Mouse (Mus musculus) ES-E14 (cell line): ENCODE results near the gene Itgb7. TPM values are rescaled to one million over a fixed set of nuclear protein-coding genes. Genes with fewer than 3 reads are reported as not detected.

ENCODE experiments used
- DNase-seq: peaks from one replicate; pipeline ENCODE4 v3.0.0-alpha.2; 2013; ENCODE audit warnings: low read depth, low spot score
- H3K27ac ChIP-seq: 2 replicates; pipeline ENCODE4 v1.5.1; 2012; ENCODE audit warnings: low read depth, mild to moderate bottlenecking, low read length, moderate library complexity, mixed read lengths; ENCODE audit not compliant: poor library complexity, insufficient read depth, severe bottlenecking
- H3K36me3 ChIP-seq: 2 replicates; pipeline ENCODE4 v1.6.1; 2012; ENCODE audit warnings: mild to moderate bottlenecking, low read length, moderate library complexity, mixed read lengths; ENCODE audit not compliant: control insufficient read depth, poor library complexity, insufficient read depth, severe bottlenecking
- H3K4me1 ChIP-seq, 2 experiments: fragments of 150-350 bp in 1 of 2; sonication (generic) in 1 of 2; 2 replicates each; pipeline ENCODE4 v1.6.1; 2012; ENCODE audit warnings: low read length in 2 of 2, mild to moderate bottlenecking in 1 of 2, mixed read lengths in 1 of 2; ENCODE audit not compliant: control insufficient read depth in 2 of 2, insufficient read depth in 2 of 2, poor library complexity in 1 of 2
- H3K4me3 ChIP-seq, 2 experiments: fragments of 150-350 bp in 1 of 2; sonication (generic) in 1 of 2; 2 replicates each; pipeline ENCODE4 v1.5.1; 2012; ENCODE audit warnings: low read length in 2 of 2, low read depth in 1 of 2, mild to moderate bottlenecking in 1 of 2, mixed read lengths in 1 of 2; ENCODE audit not compliant: insufficient read depth in 1 of 2, poor library complexity in 1 of 2, severe bottlenecking in 1 of 2
- H3K9ac ChIP-seq: 2 replicates; pipeline ENCODE4 v1.6.1; 2012; ENCODE audit warnings: low read depth, mild to moderate bottlenecking, low read length, mixed read lengths; ENCODE audit not compliant: poor library complexity, insufficient read depth, severe bottlenecking
- H3K9me3 ChIP-seq: fragments of 150-350 bp; sonication (generic); 2 replicates; pipeline ENCODE4 v1.6.1; 2012; ENCODE audit warnings: low read depth, mild to moderate bottlenecking, low read length; ENCODE audit not compliant: control insufficient read depth, insufficient read depth
- CHD2 ChIP-seq: IDR thresholded peaks from 2 replicates; pipeline ENCODE4 v1.6.1; 2014; ENCODE audit warnings: mild to moderate bottlenecking, low read depth, low read length, inconsistent platforms
- HCFC1 ChIP-seq: IDR thresholded peaks from 2 replicates; pipeline ENCODE4 v1.6.1; 2012; ENCODE audit warnings: low read length, inconsistent platforms, borderline replicate concordance; ENCODE audit not compliant: insufficient read depth
- MAFK ChIP-seq: IDR thresholded peaks from 2 replicates; pipeline ENCODE4 v1.6.1; 2014; ENCODE audit warnings: mild to moderate bottlenecking, low read depth, low read length, inconsistent platforms; ENCODE audit not compliant: insufficient read depth
- ZC3H11A ChIP-seq: IDR thresholded peaks from 2 replicates; pipeline ENCODE4 v1.6.1; 2012; ENCODE audit warnings: low read depth, mild to moderate bottlenecking, inconsistent platforms, low read length, borderline replicate concordance
- ZNF384 ChIP-seq: IDR thresholded peaks from 2 replicates; pipeline ENCODE4 v1.6.1; 2012; ENCODE audit warnings: low read depth, low read length, inconsistent platforms
- in situ Hi-C, 2 experiments: fragments of 600-800 bp; cut with MboI; formaldehyde crosslinking; loops; one replicate each; pipeline ENCODE4 v1.15.1; 2025; ENCODE audit warnings: low sequenced_read_pairs in 2 of 2, inconsistent platforms in 1 of 2; ENCODE audit not compliant: unreplicated experiment in 2 of 2
- total RNA-seq: library from RNA; depleted of rRNA; stranded (reverse); fragments of 300-350 nt; gene quantifications from 2 replicates; pipeline ENCODE4 v1.2.3, GENCODE M21; 2012

Gene Itgb7
- total RNA-seq, 1 experiment = 34.0 TPM

DNA sequence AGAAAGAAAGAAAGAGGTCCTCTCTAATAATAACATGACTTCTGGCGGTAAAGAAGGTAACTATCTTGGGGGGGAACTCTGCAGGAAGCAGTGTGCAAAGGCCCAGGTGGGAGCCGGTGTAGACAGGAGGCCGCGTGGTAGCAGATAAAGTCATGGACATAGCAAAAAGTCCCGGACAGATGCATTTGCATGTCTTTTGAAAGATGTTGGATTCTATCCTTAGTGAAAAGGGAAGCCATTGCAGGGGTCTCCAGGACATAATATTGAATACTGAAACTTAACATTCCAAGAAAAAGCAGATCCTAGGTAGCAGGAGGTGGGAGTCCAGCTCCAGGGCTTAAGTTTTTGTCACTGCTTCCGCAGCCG lies 47.0 kb upstream of the Itgb7 start:
- no peak for DNase-seq
- peaks cover 20% of the 10 kb centered on the region for H3K36me3 ChIP-seq
- in situ Hi-C loops = no loop called here
- peak overlapping the region; percentile 97 to 99 for H3K4me3 ChIP-seq
- no peaks in the 10 kb centered on the region for H3K9me3 ChIP-seq
- peaks cover 5 to 22% of the 10 kb centered on the region in 2 experiments; a peak in 3 of 4 replicates for H3K4me1 ChIP-seq
- peak overlapping the region; percentile 86 for H3K9ac ChIP-seq
- TF ChIP-seq ZC3H11A (no peak), ZNF384 (peak; percentile 76)
- peak overlapping the region; percentile 91 for H3K27ac ChIP-seq

GRCm38 (mm10) chr15:102273982-102274716 lies 42.4 kb upstream of the Itgb7 start:
- H3K4me3 ChIP-seq = no peak overlapping the region
- no peak for TF ChIP-seq CHD2
- 0 out of 2 replicates have a peak, but pooled peaks have one; percentile 11 for TF ChIP-seq ZC3H11A
- TF ChIP-seq HCFC1 = no peak
- no peak overlapping the region for H3K27ac ChIP-seq
- H3K9me3 ChIP-seq = no peaks in the 10 kb centered on the region
- no peak for DNase-seq
- no peak overlapping the region for H3K9ac ChIP-seq
- H3K4me1 ChIP-seq = peaks cover 0 to 8% of the 10 kb centered on the region in 2 experiments; a peak in 2 of 4 replicates
- in situ Hi-C loops = no loop called here
- H3K36me3 ChIP-seq = no peaks in the 10 kb centered on the region

DNA sequence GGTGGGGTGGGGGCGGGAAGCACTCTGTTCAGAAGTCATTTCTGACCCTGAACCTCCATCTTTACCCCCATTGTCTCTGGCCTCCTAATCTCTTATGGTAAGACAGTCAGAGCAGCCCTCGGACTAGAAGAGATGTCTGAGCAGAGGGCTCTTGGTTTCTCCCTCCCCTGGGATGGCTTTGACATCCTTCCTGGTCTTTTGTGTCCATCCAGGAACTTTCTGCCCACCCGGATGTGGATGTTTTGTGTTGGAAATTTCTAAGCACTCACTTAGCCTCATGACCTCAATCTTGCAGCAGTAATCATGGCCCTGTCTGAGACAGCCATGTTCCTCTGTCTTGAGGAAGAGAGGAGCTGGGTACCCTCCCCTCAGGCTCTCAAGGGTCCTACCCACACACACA lies 39.7 kb upstream of the Itgb7 start:
- H3K36me3 ChIP-seq = no peaks in the 10 kb centered on the region
- peak overlapping the region; percentile 70 for H3K27ac ChIP-seq
- H3K4me3 ChIP-seq = peak overlapping the region; percentile 54 to 66
- in situ Hi-C loops = no loop called here
- TF ChIP-seq HCFC1 = no peak
- no peak for TF ChIP-seq ZNF384
- TF ChIP-seq MAFK = no peak
- TF ChIP-seq ZC3H11A = no peak
- TF ChIP-seq CHD2 = no peak
- H3K9me3 ChIP-seq = no peaks in the 10 kb centered on the region
- peak overlapping the region; percentile 46 for H3K9ac ChIP-seq
- no peak for DNase-seq
- H3K4me1 ChIP-seq = peaks cover 0 to 4% of the 10 kb centered on the region in 2 experiments; a peak in 1 of 4 replicates

DNA sequence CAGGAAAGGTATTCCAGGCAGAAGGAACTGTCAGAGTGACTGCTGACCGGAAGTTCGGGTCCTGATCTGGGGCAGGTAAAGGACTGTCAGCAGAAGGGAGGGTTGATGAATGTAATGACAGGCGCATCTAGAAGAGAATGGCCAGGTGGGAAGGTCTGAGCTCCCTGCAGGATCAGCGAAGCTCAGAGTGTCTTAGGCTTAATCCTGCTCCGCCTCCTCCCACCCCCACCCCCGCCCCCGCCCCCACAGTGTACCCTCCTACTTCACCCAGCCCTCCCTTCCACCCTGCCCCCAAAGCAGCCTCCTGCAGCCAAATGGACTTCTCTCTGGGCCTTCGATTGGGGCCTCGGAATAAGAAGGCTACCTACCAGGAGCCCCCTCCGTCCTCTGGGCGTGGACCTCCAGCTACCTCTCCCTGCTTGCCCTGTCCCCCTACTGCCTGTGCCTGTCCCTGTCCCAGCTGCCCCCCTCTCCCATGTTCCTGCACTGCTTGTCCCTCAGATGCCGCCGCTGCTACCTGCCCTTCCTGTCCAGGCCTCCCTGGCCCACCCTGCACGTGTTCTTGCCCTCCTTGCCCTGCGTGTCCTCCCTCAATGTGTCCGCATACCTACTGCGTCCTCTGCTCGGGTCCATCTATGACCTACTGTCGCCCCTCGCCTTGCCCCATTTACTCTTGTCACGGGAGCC lies 38.7 kb upstream of the Itgb7 start, which contains the start of gene Gm9918:
TSS of gene Gm9918 (plus strand) at position 290 of the 687 bp plus-strand sequence.
- peaks cover 0 to 8% of the 10 kb centered on the region in 2 experiments; a peak in 1 of 4 replicates for H3K4me1 ChIP-seq
- no peak for TF ChIP-seq HCFC1
- TF ChIP-seq CHD2 = no peak
- no peak for TF ChIP-seq ZC3H11A
- TF ChIP-seq MAFK = no peak
- TF ChIP-seq ZNF384 = no peak
- DNase-seq = no peak
- H3K4me3 ChIP-seq = peak within 1 kb of the TSS; percentile 54 to 66
- H3K27ac ChIP-seq = peak within 1 kb of the TSS; percentile 70; the same call in 1 of the 2 replicates
- no peaks in the 10 kb centered on the region for H3K9me3 ChIP-seq
- H3K36me3 ChIP-seq = no peaks in the 10 kb centered on the region
- in situ Hi-C loops = no loop called here
- peak within 1 kb of the TSS; percentile 46 for H3K9ac ChIP-seq

DNA sequence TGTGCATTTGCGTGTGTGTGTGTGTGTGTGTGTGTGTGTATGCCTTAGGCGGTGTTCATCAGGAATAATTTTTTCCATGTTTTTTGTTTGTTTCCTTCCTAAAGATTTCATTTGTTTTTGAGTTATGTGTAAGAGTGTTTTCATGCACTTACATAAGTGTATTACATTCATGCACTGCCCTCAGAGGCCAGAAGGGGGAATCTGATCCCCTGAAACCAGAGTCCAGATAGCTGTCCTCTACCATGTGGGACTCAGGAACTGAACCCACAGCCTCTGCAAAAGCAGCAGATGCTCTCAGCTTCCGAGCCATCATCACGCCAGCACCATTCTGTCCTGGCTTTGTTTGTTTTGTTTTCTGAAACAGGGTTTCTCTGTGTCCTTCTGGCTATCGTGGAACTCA lies 33.8 kb upstream of the Itgb7 start:
- TF ChIP-seq HCFC1 = no peak
- TF ChIP-seq CHD2 = no peak
- TF ChIP-seq ZNF384 = no peak
- no peak for TF ChIP-seq MAFK
- TF ChIP-seq ZC3H11A = no peak
- Histone ChIP-seq H3K4me3 (no peak overlapping the region), H3K4me1 (peaks cover 5 to 21% of the 10 kb centered on the region in 2 experiments), H3K9ac (0 out of 2 replicates have a peak overlapping the region, but pooled peaks have one; percentile 40), H3K36me3 (no peaks in the 10 kb centered on the region), H3K27ac (no peak overlapping the region), H3K9me3 (no peaks in the 10 kb centered on the region)
- in situ Hi-C loops = no loop called here
- DNase-seq = no peak
